Mouse (Mus musculus) testis, adult 10 weeks (tissue): ENCODE measurements around the gene Olfr1471. TPM values are rescaled to one million over a fixed set of nuclear protein-coding genes. Genes with fewer than 3 reads are reported as not detected.

Experiments used
- polyA plus RNA-seq: library from polyadenylated mRNA; stranded (reverse); fragments of 350-450 nt; fragmentation: Illumina TruSeq; extraction: RNeasy Lipid Tissue Mini Kit (QIAGEN cat#74804); gene quantifications from one replicate; pipeline ENCODE4 v1.2.3, GENCODE M21; 2014; ENCODE audit warnings: low read depth, low replicate concordance

Olfr1471 gene
- not detected for polyA plus RNA-seq

DNA sequence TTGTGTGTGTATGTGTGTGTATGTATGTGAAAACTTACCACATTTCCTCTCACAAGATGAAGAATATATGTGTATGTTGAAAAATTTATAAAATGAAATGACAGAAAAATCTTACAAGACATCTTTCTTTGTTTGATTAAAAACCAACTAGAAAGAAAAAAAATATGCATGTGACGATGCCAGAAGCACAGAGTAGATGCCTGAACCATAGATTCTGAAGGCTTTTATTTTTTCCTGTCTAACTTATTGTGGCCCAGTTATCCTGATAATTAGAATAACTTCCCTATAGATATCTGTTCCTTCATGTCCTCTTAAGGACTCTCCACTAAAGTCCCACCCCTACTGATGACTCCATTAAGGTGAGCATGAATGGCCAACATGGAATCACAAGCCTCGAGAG, at the start of gene Olfr1471:
Gene Olfr1471 (plus strand): TSS at position 301 of the 400 bp plus-strand sequence.

DNA sequence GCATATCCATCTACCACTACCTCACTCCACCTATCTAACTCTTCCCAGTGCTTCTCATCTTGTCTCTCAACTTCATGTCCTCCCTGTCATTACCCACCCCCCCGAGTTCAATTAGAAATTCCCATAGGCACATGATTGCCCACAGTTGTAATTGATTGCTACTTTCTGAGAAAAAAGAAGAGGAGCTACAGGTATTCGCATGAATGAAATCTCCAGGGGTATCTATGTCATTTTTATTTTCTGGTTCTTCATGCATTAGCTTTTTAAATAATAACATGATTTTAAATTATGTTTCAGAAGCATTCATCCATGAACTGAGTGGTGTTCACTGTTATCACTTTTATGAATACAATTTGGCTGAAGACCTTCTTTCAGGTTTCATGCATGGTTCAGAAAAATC, 35.7 kb upstream of the Olfr1471 start, which contains the start of gene Olfr1469:
Gene Olfr1469 (plus strand): TSS at position 301 of the 400 bp plus-strand sequence.

DNA sequence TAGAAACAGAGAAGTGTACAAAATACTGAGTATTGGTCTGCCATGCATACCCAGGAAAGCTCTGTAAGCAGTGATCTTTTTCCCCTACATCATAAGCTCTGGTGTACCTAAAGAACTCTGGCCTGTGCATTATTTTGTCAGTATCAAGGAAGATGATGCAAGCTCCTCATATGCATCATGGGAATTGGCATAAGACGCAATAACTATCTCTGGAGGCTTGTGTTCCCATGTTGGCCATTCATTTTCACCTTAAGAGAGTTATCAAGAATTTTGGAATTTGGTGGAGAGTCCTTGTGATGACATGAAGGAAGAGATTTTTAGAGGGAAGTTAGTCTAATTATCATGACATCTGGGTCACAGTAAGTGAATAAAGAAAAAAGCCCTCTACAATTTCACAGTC, 12.8 kb downstream of the Olfr1471 start, which contains the start of gene Olfr1472:
Gene Olfr1472 (minus strand): TSS at position 101 of the 400 bp plus-strand sequence.

DNA sequence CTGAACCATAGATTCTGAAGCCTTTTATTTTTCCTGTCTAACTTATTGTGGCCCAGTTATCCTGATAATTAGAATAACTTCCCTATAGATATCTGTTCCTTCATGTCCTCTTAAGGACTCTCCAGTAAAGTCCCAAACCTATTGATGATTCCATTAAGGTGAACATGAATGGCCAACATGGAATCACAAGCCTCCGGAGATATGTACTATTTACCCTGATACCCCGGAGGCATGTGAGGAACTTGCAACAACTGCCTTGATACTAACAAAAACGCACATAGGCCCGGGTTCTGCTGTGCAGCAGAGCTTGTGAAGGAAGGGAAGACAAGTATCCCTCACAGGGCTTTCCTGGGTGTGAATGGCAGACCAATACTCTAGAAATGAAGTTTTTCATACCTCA, 26.1 kb downstream of the Olfr1471 start, which contains the start of gene Olfr1474:
Gene Olfr1474 (plus strand): TSS at position 301 of the 400 bp plus-strand sequence.

DNA sequence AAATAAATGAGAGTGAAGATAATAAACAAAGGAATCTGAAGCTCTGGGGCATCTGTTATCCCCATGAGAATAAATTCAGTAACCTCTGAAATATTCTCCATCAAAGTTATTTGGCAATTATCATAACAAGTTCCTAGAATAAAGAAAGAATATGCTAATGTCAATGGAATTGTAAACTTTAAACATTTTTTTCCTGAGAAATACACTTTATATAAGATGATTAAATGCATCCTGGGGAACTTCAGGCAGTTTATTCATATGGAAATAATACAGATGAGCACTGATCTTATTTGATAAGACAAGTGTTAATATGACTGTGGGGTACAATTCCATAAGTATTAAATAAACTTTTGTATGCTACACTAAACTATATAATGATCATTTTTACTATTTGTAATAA, 36.9 kb downstream of the Olfr1471 start, which contains the start of gene Olfr1475:
Gene Olfr1475 (minus strand): TSS at position 101 of the 400 bp plus-strand sequence.

DNA sequence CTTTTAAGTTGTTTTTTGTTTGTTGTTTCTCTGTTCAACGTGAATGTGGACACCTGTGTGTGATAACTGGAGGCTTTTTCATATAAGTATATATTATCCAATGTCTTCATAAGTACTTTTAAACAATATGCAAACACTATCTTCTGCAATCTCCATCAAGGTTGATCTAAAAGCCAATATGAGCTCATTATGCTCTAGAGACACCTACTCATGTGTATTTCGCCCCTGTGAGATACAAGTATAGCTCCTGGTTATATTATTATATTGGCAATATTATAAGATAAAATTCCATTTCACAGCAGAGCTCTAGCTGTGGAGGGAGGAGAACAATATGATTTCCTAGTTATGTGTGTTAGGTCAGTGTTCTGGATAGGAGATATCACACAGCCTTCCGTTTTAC, 57.0 kb downstream of the Olfr1471 start, which contains the start of gene Olfr1477:
Gene Olfr1477 (plus strand): TSS at position 301 of the 400 bp plus-strand sequence.

Other genes starting within 250 kb of the Olfr1471 start
- not detected for gene Olfr1463, start 212.1 kb upstream of the Olfr1471 start, polyA plus RNA-seq
- not detected for gene Olfr1465, start 127.9 kb upstream of the Olfr1471 start, polyA plus RNA-seq
- gene Olfr1466, start 104.5 kb upstream of the Olfr1471 start, polyA plus RNA-seq = not detected
- not detected for gene Olfr1467, start 81.2 kb upstream of the Olfr1471 start, polyA plus RNA-seq
- not detected for gene Olfr1469, start 35.6 kb upstream of the Olfr1471 start, polyA plus RNA-seq
- gene Olfr1472, start 12.7 kb downstream of the Olfr1471 start, polyA plus RNA-seq = not detected
- gene Olfr1474, start 26.2 kb downstream of the Olfr1471 start, polyA plus RNA-seq = not detected
- gene Olfr1475, start 36.8 kb downstream of the Olfr1471 start, polyA plus RNA-seq = not detected
- not detected for gene Olfr1477, start 57.1 kb downstream of the Olfr1471 start, polyA plus RNA-seq
- gene Olfr1480, start 84.5 kb downstream of the Olfr1471 start, polyA plus RNA-seq = not detected
- gene Olfr1484, start 140.1 kb downstream of the Olfr1471 start, polyA plus RNA-seq = not detected
- not detected for gene Olfr1487, start 174.0 kb downstream of the Olfr1471 start, polyA plus RNA-seq
- not detected for gene Olfr1489, start 188.2 kb downstream of the Olfr1471 start, polyA plus RNA-seq
- gene Olfr1490, start 207.7 kb downstream of the Olfr1471 start, polyA plus RNA-seq = not detected